Mouse (Mus musculus) regulatory T cell (primary cell): Measurements from ENCODE around the gene Cdh5.

Experiments
- in situ Hi-C: fragments of 300-600 bp; cut with MboI, MseI; formaldehyde crosslinking; loops from one replicate; pipeline ENCODE4 v1.15.1; 2025; ENCODE audit warnings: high pct_unique_total_duplicates

Cdh5 gene

DNA sequence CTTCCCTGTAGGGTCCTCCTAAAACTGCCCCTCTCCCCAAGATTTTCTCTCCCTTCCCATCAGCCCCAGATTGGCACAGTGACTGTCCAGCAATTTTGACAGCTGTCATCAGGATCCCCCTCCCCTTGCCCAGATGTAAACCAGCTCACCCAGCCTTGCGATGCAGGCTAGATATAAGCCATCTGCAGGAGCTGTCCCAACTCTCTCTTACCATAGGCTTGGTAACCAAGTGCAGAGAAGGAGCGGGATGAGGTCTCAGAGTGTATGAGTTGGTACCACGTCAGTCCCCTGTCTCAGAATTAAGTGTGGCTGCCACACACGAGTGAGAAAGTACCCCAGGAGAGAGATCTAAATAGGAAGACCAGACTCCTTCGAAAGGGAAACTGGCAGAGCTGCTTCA lies 87.0 kb downstream of the Cdh5 start:
- in situ Hi-C loops: no loop called here

DNA sequence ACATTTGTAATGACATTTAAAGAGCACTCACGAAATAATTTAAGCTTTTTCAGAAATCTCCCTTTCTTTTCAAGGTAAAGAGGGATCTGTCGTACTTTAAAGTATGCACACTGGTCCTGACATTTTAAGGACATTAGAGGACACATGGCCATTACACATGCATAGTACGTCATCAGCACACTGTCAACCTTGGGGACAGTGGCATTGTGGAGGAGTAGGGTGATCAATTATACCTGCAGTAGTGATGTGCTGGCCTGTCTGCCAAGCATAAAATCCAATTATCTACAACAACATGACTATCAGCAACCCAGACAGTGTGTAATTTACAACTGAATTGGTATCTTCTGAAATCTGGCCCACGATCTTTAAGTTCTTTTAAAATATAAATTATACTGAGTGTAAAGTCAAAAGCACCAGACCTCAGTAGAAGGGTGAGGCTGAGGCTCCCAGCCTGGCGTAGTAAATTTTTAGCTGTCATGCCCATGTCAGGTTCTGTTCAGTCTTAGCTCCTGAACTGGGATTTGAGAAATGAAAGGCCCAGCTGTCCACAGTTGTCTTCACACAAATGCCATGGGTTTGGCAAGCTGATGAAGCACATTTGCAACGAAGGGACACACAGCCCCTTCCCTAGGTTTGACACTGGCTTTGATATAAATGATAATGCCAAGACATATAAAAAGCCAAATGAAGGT lies 89.5 kb downstream of the Cdh5 start:
- in situ Hi-C loops: no loop called here

- in situ Hi-C loops: no loop called here
These were observed 90.1 kb downstream of the Cdh5 start for GRCm38 (mm10) chr8:104191496-104191895.
